Mouse (Mus musculus): Measurements from ENCODE around the gene Cpsf4l. TPM values are rescaled to one million over a fixed set of nuclear protein-coding genes. Genes with fewer than 3 reads are reported as not detected.

Gene Cpsf4l
- not detected for polyA plus RNA-seq (2017; shearing (Covaris generic))

DNA sequence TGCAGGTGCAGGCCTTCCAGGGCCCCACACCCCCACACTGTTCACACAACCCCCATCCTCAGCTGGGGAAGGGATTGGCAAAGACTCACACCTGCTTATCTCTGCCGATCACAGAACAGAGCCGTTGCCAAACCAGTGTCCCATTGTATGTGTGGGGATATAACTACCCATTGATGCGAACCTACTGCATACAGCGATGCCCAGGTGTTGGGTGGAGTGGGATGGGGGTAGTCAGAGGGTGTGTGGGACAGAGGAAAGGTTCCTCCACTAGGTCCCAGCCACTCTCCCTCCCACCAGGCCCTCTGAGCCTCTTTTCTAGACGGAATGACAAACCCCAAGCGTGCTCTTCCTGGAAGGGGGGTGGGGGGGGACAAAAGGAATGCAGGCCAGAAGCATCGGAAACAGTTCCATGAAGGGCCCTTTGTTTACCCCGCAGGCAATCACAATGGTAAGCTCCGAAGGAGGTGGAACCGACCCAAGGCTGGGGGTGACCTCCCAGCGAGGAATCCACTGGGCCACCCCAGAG, at the start of gene Cpsf4l:
Cpsf4l (minus strand) TSS at position 287 of the 526 bp plus-strand sequence.

GRCm38 (mm10) chr11:113751484-113752084, 41.8 kb upstream of the Cpsf4l start, which contains the start of gene Cdc42ep4:
Gene Cdc42ep4, minus strand, starts transcription at chr11:113751881.

DNA sequence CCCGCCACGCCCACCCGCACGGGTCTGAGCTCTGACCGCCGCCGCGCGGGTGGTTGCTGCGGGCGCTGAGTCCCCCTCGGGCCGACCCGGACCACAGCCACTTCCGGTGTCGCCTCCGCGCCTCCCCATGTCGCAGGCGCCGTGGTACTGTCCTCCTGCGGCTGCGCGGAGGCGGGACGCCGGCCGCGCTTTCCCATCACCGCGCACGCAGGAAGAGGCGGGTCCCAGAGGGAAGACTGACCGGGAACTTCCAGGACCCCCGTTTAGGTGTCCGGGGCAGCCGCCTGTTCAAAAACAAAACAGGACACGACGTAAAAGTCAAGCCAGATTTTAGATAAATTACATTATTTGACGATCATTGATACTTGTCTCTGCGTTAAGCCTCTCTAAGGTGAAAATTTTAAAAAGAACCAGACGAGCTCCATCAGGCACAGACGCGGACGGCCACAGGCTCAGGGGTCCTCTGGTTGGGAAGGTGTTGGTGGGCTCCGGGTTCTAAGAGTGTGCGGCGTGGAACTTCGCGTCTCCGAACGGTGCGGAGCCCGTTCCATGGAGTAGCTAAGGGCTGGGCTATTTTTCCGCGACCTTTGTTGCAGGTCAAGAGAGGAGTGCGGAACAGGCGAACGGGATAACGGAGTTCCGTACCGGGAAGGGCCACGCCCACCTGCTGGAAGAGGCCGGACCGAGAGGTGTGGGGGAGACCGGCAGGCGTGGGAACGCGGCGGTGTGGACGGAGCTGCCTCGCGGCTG, 25.7 kb downstream of the Cpsf4l start, which contains the start of the genes Fam104a and D11Wsu47e:
Fam104a (minus strand) TSS at position 199 of the 750 bp plus-strand sequence.
D11Wsu47e (plus strand) TSS at position 456 of the 750 bp plus-strand sequence.

GRCm38 (mm10) chr11:113649353-113650210, 60.2 kb downstream of the Cpsf4l start, which contains the start of gene Slc39a11:
Gene Slc39a11, minus strand, starts transcription at chr11:113650079.

DNA sequence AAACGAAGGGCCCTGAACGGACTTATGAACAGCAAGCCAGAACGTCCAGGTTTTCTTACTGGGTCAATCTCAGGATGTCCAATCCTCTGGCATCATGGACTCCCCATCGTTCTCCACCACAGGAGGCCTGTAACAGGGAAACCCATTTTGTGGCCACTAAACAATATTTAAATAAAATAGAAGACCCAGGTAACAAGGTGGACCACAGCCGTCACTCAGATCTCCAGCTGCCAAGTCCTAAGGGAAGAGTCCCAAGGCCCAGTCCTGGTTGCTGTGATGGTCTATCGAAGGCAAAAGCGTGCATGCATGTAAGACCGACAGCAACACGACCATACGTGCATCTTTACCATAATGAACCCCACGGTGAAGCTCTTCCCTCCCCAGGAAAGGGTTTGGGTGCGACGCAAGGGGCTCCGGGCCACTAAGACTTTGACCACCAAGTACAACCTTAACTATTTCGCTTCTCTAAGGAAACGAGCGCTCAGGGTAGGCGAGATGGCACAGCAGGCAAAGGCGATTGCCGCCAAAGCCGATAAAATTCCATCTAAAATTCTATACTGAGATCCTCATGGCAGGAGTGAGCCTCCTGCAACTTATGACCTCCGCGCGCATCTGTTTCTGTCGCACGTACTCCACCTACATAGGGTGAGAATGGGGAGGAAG, 61.0 kb downstream of the Cpsf4l start, which contains the start of gene Cog1:
Cog1 (plus strand) TSS at position 480 of the 663 bp plus-strand sequence.

Other genes with a start within 250 kb of the Cpsf4l start
- gene Sstr2, start 90.7 kb downstream of the Cpsf4l start, polyA plus RNA-seq (2017; shearing (Covaris generic)) = not detected
- 25.8 TPM for gene Cog1, start 60.8 kb downstream of the Cpsf4l start, polyA plus RNA-seq (2017; shearing (Covaris generic))
- gene Slc39a11, start 59.9 kb downstream of the Cpsf4l start, polyA plus RNA-seq (2017; shearing (Covaris generic)) = 46.6 TPM
- 16.5 TPM for gene Fam104a, start 25.9 kb downstream of the Cpsf4l start, polyA plus RNA-seq (2017; shearing (Covaris generic))
- 27.5 TPM for gene D11Wsu47e, start 25.6 kb downstream of the Cpsf4l start, polyA plus RNA-seq (2017; shearing (Covaris generic))
- 7.5 TPM for gene Cdc42ep4, start 41.9 kb upstream of the Cpsf4l start, polyA plus RNA-seq (2017; shearing (Covaris generic))